Mouse (Mus musculus) CH12.LX (cell line): ENCODE measurements around the gene Fbf1.

ENCODE experiments used
- CHD1 ChIP-seq: IDR thresholded peaks from 2 replicates; pipeline ENCODE4 v1.6.1; 2012; ENCODE audit warnings: low read depth, low read length, improper control_type of control experiment, inconsistent platforms
- E2F4 ChIP-seq: IDR thresholded peaks from 2 replicates; pipeline ENCODE4 v1.6.1; 2011; ENCODE audit warnings: low read depth, low read length, improper control_type of control experiment; ENCODE audit not compliant: insufficient replicate concordance
- EP300 ChIP-seq: IDR thresholded peaks from 2 replicates; pipeline ENCODE4 v1.6.1; 2011; ENCODE audit warnings: low read length, improper control_type of control experiment
- MAFK ChIP-seq: IDR thresholded peaks from 2 replicates; pipeline ENCODE4 v1.6.1; 2011; ENCODE audit warnings: low read length, improper control_type of control experiment; ENCODE audit not compliant: insufficient replicate concordance
- MEF2A ChIP-seq: IDR thresholded peaks from 2 replicates; pipeline ENCODE4 v1.6.1; 2014; ENCODE audit warnings: low read depth, mild to moderate bottlenecking, inconsistent platforms, low read length, improper control_type of control experiment, borderline replicate concordance
- MYC ChIP-seq: IDR thresholded peaks from 2 replicates; pipeline ENCODE4 v1.6.1; 2011; ENCODE audit warnings: low read depth, mild to moderate bottlenecking, improper control_type of control experiment, low read length
- USF2 ChIP-seq: conservative IDR thresholded peaks from 2 replicates; pipeline ENCODE4 v1.6.1; 2011; ENCODE audit warnings: low read depth, low read length, improper control_type of control experiment

DNA sequence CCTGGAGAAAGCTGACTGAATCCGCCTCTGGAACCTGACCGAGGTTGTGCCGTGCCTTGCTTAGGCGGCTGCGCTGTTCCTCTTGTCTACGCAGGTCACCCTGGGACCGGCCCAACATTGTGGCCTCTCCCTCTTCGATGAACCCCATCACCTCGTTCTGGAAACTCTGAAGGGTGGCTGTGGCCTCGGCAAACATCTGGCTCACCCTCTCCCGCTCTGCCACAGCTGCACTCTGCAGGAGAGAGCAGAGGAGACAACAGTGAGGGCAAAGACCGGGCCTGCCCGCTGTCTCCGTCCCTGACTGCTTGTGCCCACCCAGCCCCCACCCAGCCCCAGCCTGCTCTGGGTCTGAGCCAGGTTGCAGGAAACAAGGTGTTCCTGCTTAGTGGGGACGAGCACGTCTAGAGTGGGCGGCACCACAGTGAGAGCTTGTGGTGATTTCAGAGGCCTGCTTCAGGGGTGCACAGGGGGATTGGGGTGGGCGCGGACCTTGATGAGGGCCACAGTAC is 60.1 kb downstream of the Fbf1 start:
- no peak for TF ChIP-seq EP300
- TF ChIP-seq MEF2A: no peak
- TF ChIP-seq MAFK: no peak
- no peak for TF ChIP-seq USF2
- no peak for TF ChIP-seq E2F4
- no peak for TF ChIP-seq CHD1
- no peak for TF ChIP-seq MYC
